Mouse (Mus musculus): ENCODE results near the gene Gabpb1.

DNA sequence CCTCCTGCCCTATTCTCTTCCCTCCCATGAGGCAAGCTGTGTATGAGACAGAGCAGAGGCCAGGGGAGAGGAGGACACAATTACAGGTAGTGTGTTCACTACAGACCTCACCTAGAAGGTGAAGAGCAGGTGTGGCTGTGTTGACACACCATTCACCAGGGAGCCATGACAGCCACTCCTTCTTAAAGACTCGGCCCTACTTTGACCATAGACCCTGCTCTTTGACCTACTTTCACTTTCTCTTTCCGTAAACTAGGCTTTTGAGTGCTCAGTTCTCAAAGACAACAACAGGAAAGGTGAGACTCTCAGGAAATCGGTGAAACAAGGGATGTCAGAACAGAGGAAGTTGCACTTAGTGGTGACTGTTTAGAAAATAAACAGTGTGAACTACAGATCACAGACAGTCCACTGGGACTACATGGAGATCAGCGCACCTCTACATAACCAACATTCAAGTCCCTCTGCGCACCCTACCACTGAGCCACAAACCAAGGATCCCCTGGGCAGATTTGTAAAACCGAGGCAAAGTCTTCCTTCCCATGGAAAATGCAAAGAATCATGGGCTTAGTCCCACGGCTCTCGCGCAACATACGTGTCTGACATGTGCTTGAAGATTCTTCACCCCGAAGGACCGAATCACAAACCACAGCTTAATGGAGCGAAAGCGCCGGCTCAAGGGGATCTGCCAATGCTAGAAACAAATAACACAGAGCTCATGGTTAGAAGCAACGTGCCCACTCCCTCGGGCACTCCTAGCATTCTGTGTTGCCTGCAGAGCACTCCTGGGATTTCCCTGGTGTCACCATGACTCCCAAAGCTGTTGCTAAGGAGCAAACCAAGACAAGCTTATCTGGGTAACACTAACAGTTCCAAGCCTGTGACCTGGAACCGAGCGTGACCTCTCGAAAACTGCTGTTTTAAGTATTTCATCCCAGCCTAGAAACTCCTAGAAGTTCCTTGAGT is 78.6 kb downstream of the Gabpb1 start:
- TF ChIP-seq TAL1 (IDR thresholded peaks at IDR 0.05; ENCODE audit: low read length) (no peak), GATA1 (IDR thresholded peaks at IDR 0.05; ENCODE audit: low read length) (no peak)

Measured in erythroblast, embryonic 14.5 days (primary cell).